Comparison of ENCODE assay signal across 8 mouse cellular contexts in genomic region chr11:3267133-3267532, GRCm38 (mm10). TPM values are rescaled to one million over a fixed set of nuclear protein-coding genes. Genes with fewer than 3 reads are reported as not detected.
DNase-seq lines count a peak whose midpoint lies in the region; ATAC-seq and TF ChIP-seq lines count a peak whose summit lies in the region.

No protein-coding gene starts in this region.

- no peak overlapping the region for H3K27ac ChIP-seq in forebrain, embryonic 16.5 days (ENCODE audit: low read length)
- no peak overlapping the region; the same call in 1 of the 2 replicates for H3K27ac ChIP-seq in liver, embryonic 14.5 days

- TF ChIP-seq CTCF in C2C12 (IDR thresholded peaks at IDR 0.05; ENCODE audit: control insufficient read depth, insufficient read depth, insufficient read length) = no peak
- no peak for TF ChIP-seq CTCF in liver, embryonic 14.5 days (IDR thresholded peaks at IDR 0.05; ENCODE audit: low read depth)

- H3K27me3 ChIP-seq in C2C12 (ENCODE audit: control insufficient read depth, insufficient read depth, insufficient read length) = no peaks in the 10 kb centered on the region
- no peaks in the 10 kb centered on the region for H3K27me3 ChIP-seq in forebrain, embryonic 16.5 days (replicated peaks; ENCODE audit: control insufficient read depth, insufficient read depth, low read length)
- H3K27me3 ChIP-seq in liver, embryonic 14.5 days (ENCODE audit: control insufficient read depth, insufficient read depth, low read length) = no peaks in the 10 kb centered on the region

- H3K4me2 ChIP-seq in forebrain, embryonic 16.5 days (ENCODE audit: low read length) = peak overlapping the region; percentile 58
- H3K4me2 ChIP-seq in liver, embryonic 14.5 days (ENCODE audit: low read depth) = peak overlapping the region; percentile 90

- H3K9ac ChIP-seq in forebrain, embryonic 16.5 days (replicated peaks; ENCODE audit: low read depth, low read length) = peak overlapping the region; percentile 97
- peak overlapping the region; percentile 99 for H3K9ac ChIP-seq in liver, embryonic 14.5 days (replicated peaks)

- no peak for ATAC-seq in forebrain, embryonic 16.5 days
- no peak for ATAC-seq in liver, embryonic 14.5 days (ENCODE audit: insufficient read depth)

- H3K79me3 ChIP-seq in C2C12 (ENCODE audit: low read depth) = peaks cover 32% of the 10 kb centered on the region

- no peak overlapping the region for H3ac ChIP-seq in C2C12 (ENCODE audit: control insufficient read depth, insufficient read length, low read depth)

- DNase-seq in cerebellum, postnatal 14 days = peak; percentile 9 to 20
- DNase-seq in cerebellum, adult 9-11 months = no peak
- DNase-seq in liver, embryonic 14.5 days (ENCODE audit: low read depth in 3 of 3, low spot score in 3 of 3) = peak in 1 of 3 experiments; percentile 36
- no peak for DNase-seq in adrenal gland, postnatal 14 days
- DNase-seq in adrenal gland, adult 18-20 months (ENCODE audit: low spot score in 2 of 2) = no peak
- no peak for DNase-seq in cerebellum, postnatal 4 days (ENCODE audit: low spot score in 2 of 2)

- H3K9me3 ChIP-seq in forebrain, embryonic 16.5 days (ENCODE audit: control insufficient read depth, low read length) = no peaks in the 10 kb centered on the region
- no peaks in the 10 kb centered on the region for H3K9me3 ChIP-seq in liver, embryonic 14.5 days (ENCODE audit: control insufficient read depth, low read length)

- H3K79me2 ChIP-seq in C2C12 (ENCODE audit: control insufficient read depth, insufficient read depth) = peaks cover 49% of the 10 kb centered on the region

- H3K4me3 ChIP-seq in C2C12 (ENCODE audit: insufficient read depth, poor library complexity, severe bottlenecking) = peak overlapping the region; percentile 96
- peak overlapping the region; percentile 82; the same call in 1 of the 2 replicates for H3K4me3 ChIP-seq in forebrain, embryonic 16.5 days (replicated peaks; ENCODE audit: low read length)
- peak overlapping the region; percentile 72 to 100; a peak in 3 of 4 replicates for H3K4me3 ChIP-seq in liver, embryonic 14.5 days (ENCODE audit: insufficient read depth in 1 of 2, low read depth in 2 of 2, low read length in 2 of 2)

- TF ChIP-seq EP300 in liver, embryonic 14.5 days (IDR thresholded peaks at IDR 0.05; ENCODE audit: low read depth) = no peak

- 54% methylated on average over 7 of the region's 7 CpGs for WGBS in forebrain, embryonic 16.5 days
- 24% methylated on average over 7 of the region's 7 CpGs for WGBS in liver, embryonic 14.5 days (ENCODE audit: insufficient replicate concordance)

- H3K36me3 ChIP-seq in C2C12 (ENCODE audit: control insufficient read depth, insufficient read depth) = peaks cover 23% of the 10 kb centered on the region
- peaks cover 4% of the 10 kb centered on the region for H3K36me3 ChIP-seq in forebrain, embryonic 16.5 days (ENCODE audit: control insufficient read depth, insufficient read depth)
- H3K36me3 ChIP-seq in liver, embryonic 14.5 days (replicated peaks; ENCODE audit: control insufficient read depth, insufficient read depth, low read depth) = peaks cover 18% of the 10 kb centered on the region

- peaks cover 28% of the 10 kb centered on the region for H3K4me1 ChIP-seq in forebrain, embryonic 16.5 days (replicated peaks; ENCODE audit: control insufficient read depth, insufficient read depth, low read length)
- H3K4me1 ChIP-seq in liver, embryonic 14.5 days (replicated peaks; ENCODE audit: control insufficient read depth in 2 of 2, insufficient read depth in 2 of 2, low read length in 1 of 2) = peaks cover 6 to 15% of the 10 kb centered on the region in 2 experiments; a peak in 3 of 4 replicates

TF ChIP-seq in C2C12, 6 proteins besides CTCF, POLR2A, EP300 and RAD21:
- TF ChIP-seq FOSL1 (IDR thresholded peaks at IDR 0.05; ENCODE audit: insufficient read depth, low read length, poor library complexity, severe bottlenecking) = no peak
- TF ChIP-seq CEBPB (IDR thresholded peaks at IDR 0.05; ENCODE audit: low read depth) = no peak
- no peak for TF ChIP-seq MYOD1 (IDR thresholded peaks at IDR 0.05; ENCODE audit: control insufficient read depth, insufficient read length, low read depth)
- TF ChIP-seq MAX (IDR thresholded peaks at IDR 0.05) = no peak
- TF ChIP-seq USF1 (IDR thresholded peaks at IDR 0.05; ENCODE audit: low read depth) = no peak
- no peak for TF ChIP-seq MYOG (IDR thresholded peaks at IDR 0.05; ENCODE audit: control insufficient read depth, extremely low read depth, insufficient read length)
TF ChIP-seq in C2C12: peak in this region for 0.

RNA-seq across cellular contexts. Expression of gene Drg1, which starts 0.9 kb away (rescaled TPM):
- 136 TPM for polyA plus RNA-seq in C2C12 (2012; fragmentation: generic; extraction: Trizol)
- polyA plus RNA-seq in forebrain, embryonic 16.5 days (2015; fragmentation: Nextera tagmentation; extraction: Ambion mirVana) = 252 and 276 TPM in 2 replicates
- 24.6 and 38.4 TPM in 2 replicates for polyA plus RNA-seq in liver, embryonic 14.5 days (2012; rRNA removed)
- polyA plus RNA-seq in liver, embryonic 14.5 days (2014; fragmentation: Nextera tagmentation; extraction: Ambion mirVana) = 112 and 118 TPM in 2 replicates
- 93.9 and 95.9 TPM in 2 replicates for total RNA-seq in adrenal gland, postnatal 14 days (2021)
- total RNA-seq in adrenal gland, adult 18-20 months (2021) = 10 to 100 TPM; 77.1 to 94.1 TPM

RNA-seq across cellular contexts. Expression of gene Patz1, which starts 21.5 kb away (rescaled TPM):
- 29.6 TPM for polyA plus RNA-seq in C2C12 (2012; fragmentation: generic; extraction: Trizol)
- polyA plus RNA-seq in forebrain, embryonic 16.5 days (2015; fragmentation: Nextera tagmentation; extraction: Ambion mirVana) = 56.6 and 58.2 TPM in 2 replicates
- polyA plus RNA-seq in liver, embryonic 14.5 days (2012; rRNA removed) = 15.2 and 16.2 TPM in 2 replicates
- 11.6 and 12.7 TPM in 2 replicates for polyA plus RNA-seq in liver, embryonic 14.5 days (2014; fragmentation: Nextera tagmentation; extraction: Ambion mirVana)
- 31.6 and 38.3 TPM in 2 replicates for total RNA-seq in adrenal gland, postnatal 14 days (2021)
- total RNA-seq in adrenal gland, adult 18-20 months (2021) = 10 to 100 TPM; 16.1 to 24.6 TPM

Comparison
In these comparisons a context has a peak if more than half of its experiments do, and no peak if none do; other contexts are left out.
1. DNase-seq: peak in cerebellum, postnatal 14 days (2 of 2); none in cerebellum, adult 9-11 months (single experiment), adrenal gland, postnatal 14 days (single experiment), adrenal gland, adult 18-20 months (0 of 2) and cerebellum, postnatal 4 days (0 of 2).
2. Peak in every context shown above with its lines, with median percentiles within 50 percentile points of each other: H3K4me3 ChIP-seq.